Mouse (Mus musculus): ENCODE results near the gene Lrrc30. TPM values are rescaled to one million over a fixed set of nuclear protein-coding genes. Genes with fewer than 3 reads are reported as not detected.

The Lrrc30 gene
- polyA plus RNA-seq, 1 experiment = not detected

- Histone ChIP-seq H3K27me3 (ENCODE audit: control insufficient read depth, insufficient read depth, low read length) (no peaks in the 10 kb centered on the region), H3K4me3 (ENCODE audit: control insufficient read depth, low read depth, low read length) (no peak overlapping the region), H3K27ac (ENCODE audit: control insufficient read depth, insufficient read depth, low read depth, low read length) (no peak overlapping the region), H3K36me3 (ENCODE audit: control insufficient read depth, insufficient read depth, low read length) (no peaks in the 10 kb centered on the region), H3K4me1 (ENCODE audit: control insufficient read depth, insufficient read depth, low read length) (no peaks in the 10 kb centered on the region)
- TF ChIP-seq CTCF (IDR thresholded peaks at IDR 0.05; ENCODE audit: control insufficient read depth, insufficient read depth, insufficient replicate concordance, low read depth, low read length) = no peak
- TF ChIP-seq POLR2A (IDR thresholded peaks at IDR 0.05; ENCODE audit: control insufficient read depth, low read depth, low read length) = no peak
Measured at GRCm38 (mm10) chr17:67641627-67642026, 9.1 kb upstream of the Lrrc30 start.

- no peaks in the 10 kb centered on the region for H3K4me1 ChIP-seq (ENCODE audit: control insufficient read depth, insufficient read depth, low read length)
- H3K27ac ChIP-seq (ENCODE audit: control insufficient read depth, insufficient read depth, low read depth, low read length) = no peak overlapping the region
- H3K36me3 ChIP-seq (ENCODE audit: control insufficient read depth, insufficient read depth, low read length) = no peaks in the 10 kb centered on the region
- TF ChIP-seq CTCF (IDR thresholded peaks at IDR 0.05; ENCODE audit: control insufficient read depth, insufficient read depth, insufficient replicate concordance, low read depth, low read length) (no peak), POLR2A (IDR thresholded peaks at IDR 0.05; ENCODE audit: control insufficient read depth, low read depth, low read length) (no peak)
- no peak overlapping the region for H3K4me3 ChIP-seq (ENCODE audit: control insufficient read depth, low read depth, low read length)
- no peaks in the 10 kb centered on the region for H3K27me3 ChIP-seq (ENCODE audit: control insufficient read depth, insufficient read depth, low read length)
Measured at GRCm38 (mm10) chr17:67638119-67638810, 5.7 kb upstream of the Lrrc30 start.

GRCm38 (mm10) chr17:67636951-67637350 is 4.4 kb upstream of the Lrrc30 start:
- Histone ChIP-seq H3K4me3 (ENCODE audit: control insufficient read depth, low read depth, low read length) (no peak overlapping the region), H3K27ac (ENCODE audit: control insufficient read depth, insufficient read depth, low read depth, low read length) (no peak overlapping the region), H3K4me1 (ENCODE audit: control insufficient read depth, insufficient read depth, low read length) (no peaks in the 10 kb centered on the region), H3K36me3 (ENCODE audit: control insufficient read depth, insufficient read depth, low read length) (no peaks in the 10 kb centered on the region), H3K27me3 (ENCODE audit: control insufficient read depth, insufficient read depth, low read length) (no peaks in the 10 kb centered on the region)
- TF ChIP-seq POLR2A (IDR thresholded peaks at IDR 0.05; ENCODE audit: control insufficient read depth, low read depth, low read length) (no peak), CTCF (IDR thresholded peaks at IDR 0.05; ENCODE audit: control insufficient read depth, insufficient read depth, insufficient replicate concordance, low read depth, low read length) (no peak)

GRCm38 (mm10) chr17:67636304-67636703 is 3.8 kb upstream of the Lrrc30 start:
- Histone ChIP-seq H3K36me3 (ENCODE audit: control insufficient read depth, insufficient read depth, low read length) (no peaks in the 10 kb centered on the region), H3K27ac (ENCODE audit: control insufficient read depth, insufficient read depth, low read depth, low read length) (no peak overlapping the region), H3K27me3 (ENCODE audit: control insufficient read depth, insufficient read depth, low read length) (no peaks in the 10 kb centered on the region), H3K4me1 (ENCODE audit: control insufficient read depth, insufficient read depth, low read length) (no peaks in the 10 kb centered on the region), H3K4me3 (ENCODE audit: control insufficient read depth, low read depth, low read length) (no peak overlapping the region)
- TF ChIP-seq POLR2A (IDR thresholded peaks at IDR 0.05; ENCODE audit: control insufficient read depth, low read depth, low read length) (no peak), CTCF (IDR thresholded peaks at IDR 0.05; ENCODE audit: control insufficient read depth, insufficient read depth, insufficient replicate concordance, low read depth, low read length) (no peak)

- TF ChIP-seq CTCF (IDR thresholded peaks at IDR 0.05; ENCODE audit: control insufficient read depth, insufficient read depth, insufficient replicate concordance, low read depth, low read length) = no peak
- TF ChIP-seq POLR2A (IDR thresholded peaks at IDR 0.05; ENCODE audit: control insufficient read depth, low read depth, low read length) = no peak
- H3K27me3 ChIP-seq (ENCODE audit: control insufficient read depth, insufficient read depth, low read length) = no peaks in the 10 kb centered on the region
- no peak overlapping the region for H3K4me3 ChIP-seq (ENCODE audit: control insufficient read depth, low read depth, low read length)
- no peaks in the 10 kb centered on the region for H3K36me3 ChIP-seq (ENCODE audit: control insufficient read depth, insufficient read depth, low read length)
- H3K27ac ChIP-seq (ENCODE audit: control insufficient read depth, insufficient read depth, low read depth, low read length) = no peak overlapping the region
- no peaks in the 10 kb centered on the region for H3K4me1 ChIP-seq (ENCODE audit: control insufficient read depth, insufficient read depth, low read length)
Measured at GRCm38 (mm10) chr17:67629746-67630145, 2.8 kb downstream of the Lrrc30 start.

GRCm38 (mm10) chr17:67629211-67629657 is 3.3 kb downstream of the Lrrc30 start:
- TF ChIP-seq POLR2A (IDR thresholded peaks at IDR 0.05; ENCODE audit: control insufficient read depth, low read depth, low read length) (no peak), CTCF (IDR thresholded peaks at IDR 0.05; ENCODE audit: control insufficient read depth, insufficient read depth, insufficient replicate concordance, low read depth, low read length) (no peak)
- H3K27me3 ChIP-seq (ENCODE audit: control insufficient read depth, insufficient read depth, low read length) = no peaks in the 10 kb centered on the region
- no peak overlapping the region; the same call in 1 of the 2 replicates for H3K27ac ChIP-seq (ENCODE audit: control insufficient read depth, insufficient read depth, low read depth, low read length)
- no peaks in the 10 kb centered on the region for H3K4me1 ChIP-seq (ENCODE audit: control insufficient read depth, insufficient read depth, low read length)
- H3K36me3 ChIP-seq (ENCODE audit: control insufficient read depth, insufficient read depth, low read length) = no peaks in the 10 kb centered on the region
- no peak overlapping the region for H3K4me3 ChIP-seq (ENCODE audit: control insufficient read depth, low read depth, low read length)

GRCm38 (mm10) chr17:67628475-67628874 is 4.0 kb downstream of the Lrrc30 start:
- no peaks in the 10 kb centered on the region for H3K4me1 ChIP-seq (ENCODE audit: control insufficient read depth, insufficient read depth, low read length)
- TF ChIP-seq POLR2A (IDR thresholded peaks at IDR 0.05; ENCODE audit: control insufficient read depth, low read depth, low read length) = no peak
- no peak for TF ChIP-seq CTCF (IDR thresholded peaks at IDR 0.05; ENCODE audit: control insufficient read depth, insufficient read depth, insufficient replicate concordance, low read depth, low read length)
- H3K36me3 ChIP-seq (ENCODE audit: control insufficient read depth, insufficient read depth, low read length) = no peaks in the 10 kb centered on the region
- H3K27ac ChIP-seq (ENCODE audit: control insufficient read depth, insufficient read depth, low read depth, low read length) = no peak overlapping the region; the same call in 1 of the 2 replicates
- no peak overlapping the region for H3K4me3 ChIP-seq (ENCODE audit: control insufficient read depth, low read depth, low read length)
- H3K27me3 ChIP-seq (ENCODE audit: control insufficient read depth, insufficient read depth, low read length) = no peaks in the 10 kb centered on the region
